Mouse (Mus musculus): ENCODE measurements around the gene Gm20388.

GRCm38 (mm10) chr8:124284984-124285576 lies 4374.4 kb downstream of the Gm20388 start:
- TF ChIP-seq POLR2A (IDR thresholded peaks at IDR 0.05; ENCODE audit: low read depth, low read length) (no peak), CTCF (conservative IDR thresholded peaks at IDR 0.05; ENCODE audit: insufficient read depth, insufficient read length, low read depth, low read length) (no peak)

Measured in kidney, adult 2 months (tissue).